Mouse (Mus musculus): ENCODE measurements around the gene Tmem9b. TPM values are rescaled to one million over a fixed set of nuclear protein-coding genes. Genes with fewer than 3 reads are reported as not detected.

Gene Tmem9b
- polyA plus RNA-seq, 1 experiment from 2014 or later = 28.1 TPM

DNA sequence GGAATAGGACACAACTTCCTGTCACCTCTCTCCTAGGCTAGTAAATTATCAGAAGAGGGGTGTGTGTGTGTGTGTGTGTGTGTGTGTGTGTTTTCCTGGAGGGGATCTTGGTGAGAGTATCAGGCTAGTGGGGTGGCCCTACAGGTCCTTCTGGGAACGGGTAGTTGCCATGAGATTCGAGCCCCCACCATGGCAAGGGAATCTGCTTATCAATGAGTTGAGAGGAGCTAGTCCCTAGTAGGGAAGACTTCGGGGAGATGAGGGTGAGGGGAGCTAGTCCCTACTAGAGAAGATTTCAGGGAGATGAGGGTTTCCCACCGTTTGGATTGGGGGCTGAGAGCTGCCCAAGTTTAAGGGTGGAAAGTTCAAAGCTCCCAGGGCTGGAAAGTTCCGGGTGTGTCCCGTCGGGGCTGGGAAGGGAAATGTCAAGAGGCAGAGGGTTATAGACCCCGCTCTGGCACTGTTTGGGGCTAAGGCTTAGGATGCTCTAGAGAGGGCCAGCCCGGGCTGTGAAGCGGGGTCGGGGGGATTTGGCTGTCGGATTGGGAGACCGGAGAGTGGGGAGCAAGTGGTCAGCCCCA is 1.2 kb downstream of the Tmem9b start:
- peak overlapping the region; percentile 85 for H3K27ac ChIP-seq (ENCODE audit: low read length)
- ATAC-seq (ENCODE audit: low read depth) = no peak; the same call in none of the 2 replicates
- WGBS (ENCODE audit: insufficient replicate concordance) = 2% methylated on average over 13 of the region's 13 CpGs

DNA sequence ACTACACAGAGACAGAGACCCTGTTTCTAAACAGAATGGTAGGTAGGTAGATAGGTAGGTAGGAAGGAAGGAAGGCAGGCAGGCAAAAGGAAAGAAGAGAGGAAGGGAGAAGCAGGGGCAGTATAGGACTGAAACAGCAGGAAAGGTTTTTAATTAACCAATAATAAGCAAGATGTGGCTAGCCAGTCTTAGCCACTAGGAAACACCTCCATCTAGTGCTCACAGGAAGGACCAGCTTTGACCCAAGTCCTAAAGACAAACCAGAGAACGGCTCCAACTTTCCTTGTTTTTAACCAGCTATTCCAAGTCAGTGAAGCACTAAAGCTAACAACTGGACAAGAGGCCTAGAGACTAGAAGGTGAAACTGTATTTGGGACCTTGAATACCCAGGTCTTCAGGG is 4.9 kb downstream of the Tmem9b start:
- 65% methylated on average over 1 of the region's 1 CpGs for WGBS (ENCODE audit: insufficient replicate concordance)

More for the DNA sequence above, 1.2 kb downstream of the Tmem9b start:
- Histone ChIP-seq H3K9me3 (replicated peaks; ENCODE audit: control insufficient read depth, low read length) (no peaks in the 10 kb centered on the region), H3K9ac (ENCODE audit: low read depth, low read length) (peak overlapping the region; percentile 88), H3K4me1 (ENCODE audit: control insufficient read depth, low read depth, low read length) (peaks cover 13% of the 10 kb centered on the region), H3K4me2 (ENCODE audit: low read depth, low read length) (peak overlapping the region; percentile 77), H3K27me3 (ENCODE audit: control insufficient read depth, insufficient read depth, low read depth, low read length) (no peaks in the 10 kb centered on the region), H3K4me3 (ENCODE audit: low read depth, low read length) (peak overlapping the region; percentile 81), H3K36me3 (ENCODE audit: control insufficient read depth, insufficient read depth) (peaks cover under 1% of the 10 kb centered on the region)

DNA sequence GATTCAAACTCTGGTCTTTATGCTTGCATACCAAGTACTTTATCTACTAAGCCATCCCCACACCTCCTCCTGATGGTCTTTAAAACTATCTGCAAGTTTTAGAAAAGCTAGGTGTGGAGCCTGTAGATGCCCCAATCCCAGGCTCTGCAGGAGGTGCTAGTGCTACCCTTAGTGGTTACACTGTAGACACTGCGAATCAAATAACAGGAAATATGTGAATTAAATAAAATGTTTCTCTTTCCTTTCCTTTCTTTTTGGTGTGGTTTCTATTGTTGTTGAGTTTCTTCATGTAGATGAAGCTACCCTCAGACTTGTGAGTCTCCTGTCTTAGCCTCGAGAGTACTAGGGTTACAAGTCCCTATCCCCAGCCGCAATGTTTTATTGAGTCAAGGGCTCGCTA is 11.0 kb downstream of the Tmem9b start:
- Histone ChIP-seq H3K27ac (ENCODE audit: low read length) (no peak overlapping the region), H3K9me3 (replicated peaks; ENCODE audit: control insufficient read depth, low read length) (no peaks in the 10 kb centered on the region), H3K4me2 (ENCODE audit: low read depth, low read length) (no peak overlapping the region), H3K9ac (ENCODE audit: low read depth, low read length) (no peak overlapping the region), H3K4me3 (ENCODE audit: low read depth, low read length) (no peak overlapping the region), H3K36me3 (ENCODE audit: control insufficient read depth, insufficient read depth) (peaks cover 9% of the 10 kb centered on the region), H3K4me1 (ENCODE audit: control insufficient read depth, low read depth, low read length) (no peaks in the 10 kb centered on the region), H3K27me3 (ENCODE audit: control insufficient read depth, insufficient read depth, low read depth, low read length) (no peaks in the 10 kb centered on the region)
- WGBS (ENCODE audit: insufficient replicate concordance) = 74% methylated on average over 4 of the region's 4 CpGs
- ATAC-seq (ENCODE audit: low read depth) = no peak

More for the DNA sequence above, 4.9 kb downstream of the Tmem9b start:
- Histone ChIP-seq H3K4me1 (ENCODE audit: control insufficient read depth, low read depth, low read length) (peaks cover 5% of the 10 kb centered on the region), H3K4me3 (ENCODE audit: low read depth, low read length) (no peak overlapping the region), H3K9me3 (replicated peaks; ENCODE audit: control insufficient read depth, low read length) (no peaks in the 10 kb centered on the region), H3K27me3 (ENCODE audit: control insufficient read depth, insufficient read depth, low read depth, low read length) (no peaks in the 10 kb centered on the region), H3K9ac (ENCODE audit: low read depth, low read length) (no peak overlapping the region), H3K27ac (ENCODE audit: low read length) (no peak overlapping the region), H3K36me3 (ENCODE audit: control insufficient read depth, insufficient read depth) (peaks cover 9% of the 10 kb centered on the region), H3K4me2 (ENCODE audit: low read depth, low read length) (no peak overlapping the region)
- ATAC-seq (ENCODE audit: low read depth) = no peak

DNA sequence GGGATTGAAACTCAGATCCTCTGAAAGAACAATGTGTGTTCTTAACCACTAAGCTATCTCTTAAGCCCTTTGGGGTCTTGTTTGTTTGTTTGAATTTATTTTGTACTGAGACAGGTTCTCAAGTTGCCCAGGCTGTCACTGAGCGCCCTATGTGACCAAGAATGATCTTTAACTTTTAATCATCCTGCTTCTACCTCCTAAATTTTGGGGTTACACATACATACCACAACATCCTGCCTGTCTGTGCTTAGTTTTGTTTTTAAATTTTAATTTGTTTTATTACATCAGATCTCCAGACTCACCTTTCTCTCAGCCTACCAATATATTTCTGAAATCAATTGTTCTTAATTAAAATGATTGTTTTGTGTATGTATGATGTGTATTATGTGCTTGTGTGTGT is 11.6 kb downstream of the Tmem9b start:
- Histone ChIP-seq H3K4me3 (ENCODE audit: low read depth, low read length) (no peak overlapping the region), H3K36me3 (ENCODE audit: control insufficient read depth, insufficient read depth) (peaks cover 6% of the 10 kb centered on the region; the same call in 1 of the 2 replicates), H3K9me3 (replicated peaks; ENCODE audit: control insufficient read depth, low read length) (no peaks in the 10 kb centered on the region), H3K9ac (ENCODE audit: low read depth, low read length) (no peak overlapping the region), H3K4me2 (ENCODE audit: low read depth, low read length) (no peak overlapping the region), H3K4me1 (ENCODE audit: control insufficient read depth, low read depth, low read length) (no peaks in the 10 kb centered on the region), H3K27ac (ENCODE audit: low read length) (no peak overlapping the region), H3K27me3 (ENCODE audit: control insufficient read depth, insufficient read depth, low read depth, low read length) (no peaks in the 10 kb centered on the region)
- ATAC-seq (ENCODE audit: low read depth) = no peak
- 74% methylated on average over 1 of the region's 1 CpGs for WGBS (ENCODE audit: insufficient replicate concordance)

DNA sequence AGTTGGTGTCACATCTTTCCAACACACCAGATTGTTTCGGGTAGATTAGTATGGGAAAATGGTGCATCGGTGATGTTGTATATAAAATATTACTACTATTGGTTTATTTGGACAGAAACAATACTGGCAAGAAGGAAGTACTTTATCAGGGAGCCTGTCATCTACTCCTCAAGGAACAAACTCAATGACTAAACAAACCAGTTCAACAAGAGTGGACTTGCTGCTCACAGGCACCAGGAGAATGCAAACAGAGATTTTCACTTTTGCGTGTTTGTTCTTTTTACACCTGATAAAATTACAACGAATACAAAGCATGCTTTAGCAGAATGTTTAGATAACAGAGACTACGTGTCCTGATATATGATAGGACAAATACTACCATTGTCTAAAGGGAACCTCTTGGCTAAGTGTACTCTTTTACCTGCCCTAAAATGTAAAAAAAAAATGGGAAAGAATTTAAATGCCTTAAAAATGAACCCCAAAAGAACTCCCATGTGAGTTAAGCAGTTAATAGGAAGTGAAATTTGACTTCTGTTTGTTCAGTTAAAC is 12.8 kb downstream of the Tmem9b start:
- 68% methylated on average over 5 of the region's 5 CpGs for WGBS (ENCODE audit: insufficient replicate concordance)
- Histone ChIP-seq H3K9ac (ENCODE audit: low read depth, low read length) (no peak overlapping the region), H3K4me2 (ENCODE audit: low read depth, low read length) (no peak overlapping the region), H3K4me3 (ENCODE audit: low read depth, low read length) (no peak overlapping the region), H3K9me3 (replicated peaks; ENCODE audit: control insufficient read depth, low read length) (no peaks in the 10 kb centered on the region), H3K36me3 (ENCODE audit: control insufficient read depth, insufficient read depth) (peaks cover 3% of the 10 kb centered on the region; the same call in 1 of the 2 replicates), H3K27me3 (ENCODE audit: control insufficient read depth, insufficient read depth, low read depth, low read length) (no peaks in the 10 kb centered on the region), H3K27ac (ENCODE audit: low read length) (no peak overlapping the region), H3K4me1 (ENCODE audit: control insufficient read depth, low read depth, low read length) (no peaks in the 10 kb centered on the region)
- no peak for ATAC-seq (ENCODE audit: low read depth)

DNA sequence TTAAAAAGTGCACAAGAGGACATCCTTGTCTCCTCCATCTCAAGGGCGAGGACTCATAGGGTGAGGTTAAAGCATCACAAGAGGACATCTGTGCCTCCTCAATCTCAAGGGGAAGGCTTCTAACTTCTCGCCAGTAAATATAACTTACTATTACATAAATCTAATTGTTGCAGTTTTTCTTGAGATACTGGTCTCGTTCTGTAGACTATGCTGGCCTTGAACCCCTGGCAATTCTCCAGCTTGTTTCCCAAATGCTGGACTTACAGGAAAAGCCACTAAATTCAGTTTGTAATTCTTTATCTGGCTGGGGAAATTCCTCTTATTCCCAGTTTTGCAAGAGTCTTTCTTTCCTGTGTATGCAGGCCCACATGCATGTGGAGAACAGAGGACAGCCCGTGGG is 17.9 kb downstream of the Tmem9b start:
- Histone ChIP-seq H3K9ac (ENCODE audit: low read depth, low read length) (no peak overlapping the region), H3K9me3 (replicated peaks; ENCODE audit: control insufficient read depth, low read length) (no peaks in the 10 kb centered on the region), H3K4me2 (ENCODE audit: low read depth, low read length) (no peak overlapping the region), H3K4me3 (ENCODE audit: low read depth, low read length) (no peak overlapping the region), H3K36me3 (ENCODE audit: control insufficient read depth, insufficient read depth) (no peaks in the 10 kb centered on the region; the same call in 1 of the 2 replicates), H3K27me3 (ENCODE audit: control insufficient read depth, insufficient read depth, low read depth, low read length) (no peaks in the 10 kb centered on the region), H3K27ac (ENCODE audit: low read length) (no peak overlapping the region), H3K4me1 (ENCODE audit: control insufficient read depth, low read depth, low read length) (no peaks in the 10 kb centered on the region)
- ATAC-seq (ENCODE audit: low read depth) = no peak
- WGBS (ENCODE audit: insufficient replicate concordance) = 67% methylated on average over 4 of the region's 4 CpGs

DNA sequence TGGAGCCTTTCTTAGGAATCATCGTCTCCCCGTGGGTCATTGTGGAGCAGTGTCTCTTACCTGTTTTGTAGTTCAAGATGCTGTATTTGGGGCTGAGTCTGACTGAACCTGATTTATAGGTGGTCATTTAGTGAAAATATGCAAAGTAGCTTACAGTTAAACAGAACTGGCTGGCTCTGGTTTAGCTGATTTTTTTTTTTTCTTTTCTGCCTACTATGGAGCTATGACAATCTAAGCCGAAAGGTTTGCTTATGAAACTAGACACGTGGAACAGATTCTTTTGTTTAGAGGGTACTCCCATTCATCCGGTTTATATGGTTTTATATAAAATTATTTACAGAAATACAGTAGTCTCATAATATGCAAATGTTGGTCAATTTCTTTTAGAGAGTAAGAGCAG is 21.0 kb downstream of the Tmem9b start, which contains the start of gene Ascl3:
Ascl3 (minus strand) TSS at position 101 of the 400 bp plus-strand sequence.
- no peak within 1 kb of the TSS for H3K27ac ChIP-seq (ENCODE audit: low read length)
- WGBS (ENCODE audit: insufficient replicate concordance) = 75% methylated on average over 5 of the region's 5 CpGs
- no peak for ATAC-seq (ENCODE audit: low read depth)

DNA sequence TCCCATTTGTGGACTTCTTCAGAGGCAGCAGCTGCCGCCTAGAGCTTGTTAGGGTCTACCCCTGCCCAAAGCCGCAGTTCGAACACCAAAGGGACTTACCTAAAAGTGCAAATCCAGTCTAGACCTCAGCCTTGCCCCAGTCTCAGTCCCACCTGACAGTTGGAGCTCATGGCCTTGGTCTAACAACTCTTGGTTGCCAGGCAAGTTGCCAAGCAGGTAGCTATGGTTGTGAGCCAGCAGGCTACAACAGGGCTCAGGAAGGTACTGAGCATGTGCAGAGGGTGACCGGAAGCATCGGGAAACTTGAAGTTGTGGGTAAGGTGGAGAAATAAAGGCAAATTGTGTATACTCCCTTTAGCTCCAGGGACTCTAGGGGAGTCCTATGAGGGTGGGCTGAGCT is 29.0 kb downstream of the Tmem9b start, which contains the start of gene BC051019:
BC051019 (minus strand) TSS at position 154 of the 400 bp plus-strand sequence.
- Histone ChIP-seq H3K27ac (ENCODE audit: low read length) (no peak within 1 kb of the TSS), H3K4me3 (ENCODE audit: low read depth, low read length) (no peak within 1 kb of the TSS), H3K4me1 (ENCODE audit: control insufficient read depth, low read depth, low read length) (no peaks in the 10 kb centered on the region), H3K9ac (ENCODE audit: low read depth, low read length) (no peak within 1 kb of the TSS), H3K27me3 (ENCODE audit: control insufficient read depth, insufficient read depth, low read depth, low read length) (no peaks in the 10 kb centered on the region), H3K9me3 (replicated peaks; ENCODE audit: control insufficient read depth, low read length) (no peaks in the 10 kb centered on the region; the same call in 1 of the 2 replicates), H3K36me3 (ENCODE audit: control insufficient read depth, insufficient read depth) (no peaks in the 10 kb centered on the region), H3K4me2 (ENCODE audit: low read depth, low read length) (no peak within 1 kb of the TSS)
- ATAC-seq (ENCODE audit: low read depth) = no peak
- 84% methylated on average over 5 of the region's 5 CpGs for WGBS (ENCODE audit: insufficient replicate concordance)

More for the DNA sequence above, 21.0 kb downstream of the Tmem9b start, which contains the start of gene Ascl3:
- Histone ChIP-seq H3K4me2 (ENCODE audit: low read depth, low read length) (no peak within 1 kb of the TSS), H3K9me3 (replicated peaks; ENCODE audit: control insufficient read depth, low read length) (no peaks in the 10 kb centered on the region), H3K9ac (ENCODE audit: low read depth, low read length) (no peak within 1 kb of the TSS), H3K4me1 (ENCODE audit: control insufficient read depth, low read depth, low read length) (no peaks in the 10 kb centered on the region), H3K4me3 (ENCODE audit: low read depth, low read length) (no peak within 1 kb of the TSS), H3K27me3 (ENCODE audit: control insufficient read depth, insufficient read depth, low read depth, low read length) (no peaks in the 10 kb centered on the region), H3K36me3 (ENCODE audit: control insufficient read depth, insufficient read depth) (no peaks in the 10 kb centered on the region; the same call in 1 of the 2 replicates)

DNA sequence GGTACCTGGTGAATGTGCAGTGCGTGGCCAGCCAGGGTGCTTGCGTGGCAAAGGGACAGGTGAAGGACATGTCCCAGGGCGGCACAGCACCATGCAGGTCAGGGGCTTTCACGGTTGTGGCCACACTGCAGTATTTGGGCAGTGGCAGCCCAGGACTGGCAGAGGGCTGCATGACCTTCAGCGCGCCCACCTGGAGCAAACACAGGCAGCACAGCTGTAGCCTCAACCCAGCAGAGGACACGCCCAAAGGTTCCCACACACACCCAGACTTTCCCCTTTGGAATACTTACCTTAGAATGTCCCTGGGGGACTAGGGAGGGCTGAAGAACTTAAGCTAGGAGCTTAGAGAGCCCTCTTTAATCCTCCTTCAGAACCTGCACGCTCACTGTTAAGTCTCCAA is 29.6 kb downstream of the Tmem9b start:
- 83% methylated on average over 8 of the region's 8 CpGs for WGBS (ENCODE audit: insufficient replicate concordance)
- Histone ChIP-seq H3K27ac (ENCODE audit: low read length) (no peak overlapping the region), H3K4me1 (ENCODE audit: control insufficient read depth, low read depth, low read length) (no peaks in the 10 kb centered on the region), H3K9ac (ENCODE audit: low read depth, low read length) (no peak overlapping the region), H3K4me2 (ENCODE audit: low read depth, low read length) (no peak overlapping the region), H3K27me3 (ENCODE audit: control insufficient read depth, insufficient read depth, low read depth, low read length) (no peaks in the 10 kb centered on the region), H3K9me3 (replicated peaks; ENCODE audit: control insufficient read depth, low read length) (no peaks in the 10 kb centered on the region; the same call in 1 of the 2 replicates), H3K4me3 (ENCODE audit: low read depth, low read length) (no peak overlapping the region), H3K36me3 (ENCODE audit: control insufficient read depth, insufficient read depth) (no peaks in the 10 kb centered on the region)
- ATAC-seq (ENCODE audit: low read depth) = no peak

All from liver, embryonic 16.5 days (tissue).